Mouse (Mus musculus) adrenal gland, adult 2 months (tissue): ENCODE results near the gene Lypd5. TPM values are rescaled to one million over a fixed set of nuclear protein-coding genes. Genes with fewer than 3 reads are reported as not detected.
A peak's percentile ranks its signal among the peaks of the same experiment; 100 is the strongest.
"Not testable (repeated sequence)": the region's sequence is repeated elsewhere in the genome, so short reads cannot be mapped to it uniquely, and the experiment has no call there.

Experiments used
- DNase-seq: peaks from one replicate; pipeline ENCODE4 v3.0.0; 2021
- microRNA-seq, 2 experiments: library from miRNA; unstranded; fragments of <30 nt; microRNA quantifications; one replicate each; pipeline ENCODE4 v1.2.0; 2021
- polyA plus RNA-seq: library from polyadenylated mRNA; depleted of rRNA; stranded (reverse); fragments of >200 nt; gene quantifications from 2 replicates; pipeline ENCODE4 v1.2.3, GENCODE M21; 2012; rRNA removed
- total RNA-seq, 2 experiments: library from RNA; stranded (reverse); gene quantifications; 2 replicates each; pipeline ENCODE4 v1.2.3; 2021

Gene Lypd5
- total and polyA plus RNA-seq, 3 experiments = not detected

DNA sequence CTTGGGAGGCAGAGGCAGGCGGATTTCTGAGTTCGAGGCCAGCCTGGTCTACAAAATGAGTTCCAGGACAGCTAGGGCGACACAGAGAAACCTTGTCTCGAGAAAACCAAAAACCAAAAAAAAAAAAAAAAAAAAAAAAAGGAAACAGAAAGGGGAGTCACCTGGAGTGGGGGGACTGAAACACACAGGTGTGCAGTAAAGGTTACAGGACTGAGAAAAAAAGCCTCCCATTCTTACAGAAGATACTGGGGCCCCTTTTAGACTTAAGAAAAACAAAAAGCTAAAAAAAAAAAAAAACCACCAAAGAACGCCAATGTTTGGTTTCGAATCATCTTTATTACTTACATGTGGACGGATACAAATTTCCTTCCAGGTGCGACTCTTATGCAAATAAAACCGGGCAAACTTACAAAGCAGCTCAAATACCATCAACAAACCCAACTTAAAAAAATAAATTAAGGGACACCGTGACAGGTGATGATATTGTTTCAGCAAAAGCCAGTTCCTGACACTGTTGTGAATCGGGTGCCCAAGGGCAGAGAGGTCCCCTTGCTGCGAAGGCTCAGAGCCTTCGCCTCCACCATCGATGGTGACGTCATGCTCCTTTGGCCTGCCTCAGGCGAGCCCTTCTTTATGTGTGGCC is 33.9 kb downstream of the Lypd5 start:
- no peak for DNase-seq

DNA sequence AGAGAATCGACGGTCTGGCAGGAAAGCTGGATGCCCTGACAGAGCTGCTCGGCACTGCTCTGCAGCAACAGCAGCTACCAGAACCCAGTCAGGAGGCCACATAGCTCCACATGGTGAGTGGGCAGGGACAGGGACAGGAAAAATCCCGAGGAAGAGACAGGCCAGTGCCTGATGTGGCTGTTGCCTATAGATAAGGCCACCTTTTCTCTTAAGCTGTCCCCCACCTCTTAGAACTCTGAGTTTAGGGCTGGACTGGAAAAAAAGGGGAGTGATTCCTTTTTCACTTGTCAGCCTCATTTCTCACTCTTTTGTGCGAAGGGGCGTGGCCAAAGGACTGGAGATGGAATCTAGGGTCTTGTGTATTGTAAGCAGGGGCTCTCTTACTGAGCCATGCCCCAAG is 35.1 kb downstream of the Lypd5 start:
- no peak for DNase-seq

- peak; percentile 74 for DNase-seq
Observed at GRCm38 (mm10) chr7:24384827-24385226, 35.8 kb downstream of the Lypd5 start.

GRCm38 (mm10) chr7:24387059-24387556 is 38.1 kb downstream of the Lypd5 start:
- DNase-seq = peak; percentile 96

DNA sequence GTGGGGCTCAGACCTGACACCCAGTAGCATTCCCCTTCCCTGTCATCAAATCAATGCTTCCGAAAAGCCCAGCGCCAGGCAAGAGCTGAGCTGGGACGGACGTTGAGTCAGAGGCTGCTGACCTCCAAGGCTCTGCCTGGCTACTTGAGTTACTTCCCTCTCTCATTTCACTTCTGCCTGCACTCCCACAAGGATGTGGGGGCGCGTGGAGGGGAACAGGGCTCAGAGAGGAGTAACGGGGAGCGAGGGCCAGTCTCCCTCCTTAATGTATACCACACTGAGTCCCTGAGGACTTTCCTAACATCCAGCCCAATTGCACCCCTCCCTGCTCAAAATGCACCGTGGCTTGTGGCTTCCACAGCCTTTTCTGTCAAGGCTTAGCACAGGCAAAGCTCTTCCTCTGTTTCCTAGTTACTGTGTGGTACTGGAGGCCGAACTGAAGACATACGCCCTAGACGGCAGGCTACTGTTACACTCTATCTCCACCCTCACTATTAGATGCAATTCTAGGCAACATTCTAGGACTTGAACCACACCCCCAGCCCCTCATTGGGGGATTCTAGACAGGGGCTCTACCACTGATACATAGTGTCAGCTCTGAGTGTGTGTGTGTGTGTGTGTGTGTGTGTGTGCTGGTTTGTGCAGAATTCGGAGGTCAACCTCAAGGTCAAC is 40.7 kb downstream of the Lypd5 start:
- peak; percentile 61 for DNase-seq

GRCm38 (mm10) chr7:24390512-24390911 is 41.5 kb downstream of the Lypd5 start:
- DNase-seq = no peak

GRCm38 (mm10) chr7:24391077-24391476 is 42.1 kb downstream of the Lypd5 start:
- DNase-seq = peak; percentile 45

- DNase-seq = no peak
Observed at GRCm38 (mm10) chr7:24391687-24392086, 42.7 kb downstream of the Lypd5 start.

- DNase-seq = no peak
Observed at GRCm38 (mm10) chr7:24394054-24394453, 45.1 kb downstream of the Lypd5 start.

GRCm38 (mm10) chr7:24394475-24395161 is 45.6 kb downstream of the Lypd5 start:
- DNase-seq = no peak

DNA sequence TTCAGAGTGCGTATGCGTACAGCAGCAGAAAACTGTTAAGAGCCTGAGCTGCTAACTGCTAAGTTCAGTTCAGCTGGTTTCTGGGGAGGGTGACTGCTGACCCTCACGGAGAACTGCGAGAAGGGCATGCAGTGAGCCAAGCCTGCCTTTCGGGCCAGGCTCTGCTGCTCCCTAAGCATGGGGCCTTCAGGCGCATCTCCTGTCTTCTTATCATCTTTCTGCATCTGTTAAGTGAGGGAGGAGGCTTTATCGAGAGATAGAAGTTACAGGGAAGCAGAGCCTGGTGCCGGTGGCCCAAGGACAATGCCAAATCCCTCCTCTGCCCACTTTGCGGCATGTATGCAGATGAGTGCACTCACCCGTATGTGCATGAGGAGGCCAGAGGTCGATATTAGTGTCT is 47.8 kb downstream of the Lypd5 start:
- DNase-seq = no peak

GRCm38 (mm10) chr7:24398364-24398913 is 49.4 kb downstream of the Lypd5 start:
- DNase-seq = no peak

GRCm38 (mm10) chr7:24399256-24400081 is 50.5 kb downstream of the Lypd5 start, which contains the start of gene Smg9:
Smg9 (plus strand) TSS chr7:24399619.
- DNase-seq = peak; percentile 99

DNA sequence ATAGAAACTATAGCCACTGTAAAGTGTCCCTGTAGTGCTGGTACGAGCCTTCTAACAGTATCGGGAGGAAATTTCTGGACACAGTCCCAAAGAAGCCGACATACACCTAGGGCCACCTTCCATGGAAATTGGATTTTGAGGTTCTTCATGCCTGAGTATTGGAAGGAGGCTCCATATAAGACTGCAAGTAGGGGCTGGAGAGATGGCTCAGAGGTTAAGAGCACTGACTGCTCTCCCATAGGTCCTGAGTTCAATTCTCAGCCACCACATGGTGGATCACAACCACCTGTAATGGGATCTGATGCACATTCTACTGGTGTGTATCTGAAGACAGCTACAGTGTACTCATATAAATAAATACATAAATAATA is 51.1 kb downstream of the Lypd5 start:
- no peak for DNase-seq

- not testable (repeated sequence) for DNase-seq
Observed at GRCm38 (mm10) chr7:24400489-24400888, 51.5 kb downstream of the Lypd5 start.

GRCm38 (mm10) chr7:24402851-24403250 is 53.9 kb downstream of the Lypd5 start:
- no peak for DNase-seq

Small RNA genes lying within 50 kb of the gene (microRNA-seq; reads per million reads assigned to microRNA genes)
- 0 reads per million in 2 experiments for gene Gm27592

Other genes with a start within 250 kb of the Lypd5 start
- 1 to 10 TPM; 3.1 to 4.1 TPM for gene Zfp112, start 236.9 kb upstream of the Lypd5 start, total RNA-seq
- 1.8 and 2.2 TPM in 2 replicates for gene Zfp112, start 236.9 kb upstream of the Lypd5 start, polyA plus RNA-seq
- 1 to 10 TPM; 9.4 to 9.7 TPM for gene Zfp235, start 215.0 kb upstream of the Lypd5 start, total RNA-seq
- gene Zfp235, start 215.0 kb upstream of the Lypd5 start, polyA plus RNA-seq = 2.6 and 4.2 TPM in 2 replicates
- gene Zfp114, start 174.1 kb upstream of the Lypd5 start, total RNA-seq = under 1 TPM; 0.37 to 0.38 TPM
- 0.04 and 0.08 TPM in 2 replicates for gene Zfp114, start 174.1 kb upstream of the Lypd5 start, polyA plus RNA-seq
- 1 to 10 TPM; 6.6 to 9.4 TPM for gene Zfp111, start 137.8 kb upstream of the Lypd5 start, total RNA-seq
- gene Zfp111, start 137.8 kb upstream of the Lypd5 start, polyA plus RNA-seq = 0.58 and 0.70 TPM in 2 replicates
- gene Zfp109, start 111.6 kb upstream of the Lypd5 start, total RNA-seq = 1 to 10 TPM; 4.1 to 4.3 TPM
- 0.54 and 0.65 TPM in 2 replicates for gene Zfp109, start 111.6 kb upstream of the Lypd5 start, polyA plus RNA-seq
- 1 to 10 TPM; 2.2 to 3.7 TPM for gene Zfp108, start 94.4 kb upstream of the Lypd5 start, total RNA-seq
- gene Zfp108, start 94.4 kb upstream of the Lypd5 start, polyA plus RNA-seq = 0.35 and 0.44 TPM in 2 replicates
- 1 to 10 TPM; 4.1 to 4.3 TPM for gene Zfp93, start 78.8 kb upstream of the Lypd5 start, total RNA-seq
- gene Zfp93, start 78.8 kb upstream of the Lypd5 start, polyA plus RNA-seq = 1.1 and 1.3 TPM in 2 replicates
- 1 to 10 TPM; 7.0 to 9.6 TPM for gene Zfp61, start 48.0 kb upstream of the Lypd5 start, total RNA-seq
- 2.0 and 2.6 TPM in 2 replicates for gene Zfp61, start 48.0 kb upstream of the Lypd5 start, polyA plus RNA-seq
- 1 to 10 TPM; 3.1 to 5.5 TPM for gene Zfp94, start 32.5 kb upstream of the Lypd5 start, total RNA-seq
- gene Zfp94, start 32.5 kb upstream of the Lypd5 start, polyA plus RNA-seq = 4.3 and 4.6 TPM in 2 replicates
- gene Tescl, start 15.3 kb upstream of the Lypd5 start, total RNA-seq = 1 to 10 TPM in 1 of 2 experiments, under 1 TPM in 1; 0.58 to 1.2 TPM
- 1.2 and 1.8 TPM in 2 replicates for gene Tescl, start 15.3 kb upstream of the Lypd5 start, polyA plus RNA-seq
- gene Kcnn4, start 21.1 kb downstream of the Lypd5 start, total RNA-seq = under 1 TPM; 0.37 to 0.97 TPM
- 2.1 and 3.0 TPM in 2 replicates for gene Kcnn4, start 21.1 kb downstream of the Lypd5 start, polyA plus RNA-seq
- 10 to 100 TPM; 19.7 to 20.2 TPM for gene Smg9, start 50.4 kb downstream of the Lypd5 start, total RNA-seq
- 45.8 and 46.0 TPM in 2 replicates for gene Smg9, start 50.4 kb downstream of the Lypd5 start, polyA plus RNA-seq
- gene Irgc1, start 103.1 kb downstream of the Lypd5 start, total RNA-seq = not detected
- gene Irgc1, start 103.1 kb downstream of the Lypd5 start, polyA plus RNA-seq = 0.19 TPM in 1 of 2 replicates, not detected in the other
- 10 to 100 TPM in 1 of 2 experiments, 1 to 10 TPM in 1; 9.5 to 10.8 TPM for gene Plaur, start 113.3 kb downstream of the Lypd5 start, total RNA-seq
- gene Plaur, start 113.3 kb downstream of the Lypd5 start, polyA plus RNA-seq = 15.5 and 18.0 TPM in 2 replicates
- gene Cadm4, start 132.8 kb downstream of the Lypd5 start, total RNA-seq = 1 to 10 TPM; 1.7 to 4.7 TPM
- gene Cadm4, start 132.8 kb downstream of the Lypd5 start, polyA plus RNA-seq = 6.6 and 7.5 TPM in 2 replicates
- 1 to 10 TPM; 4.2 to 7.2 TPM for gene Zfp428, start 157.8 kb downstream of the Lypd5 start, total RNA-seq
- 32.1 and 38.3 TPM in 2 replicates for gene Zfp428, start 157.8 kb downstream of the Lypd5 start, polyA plus RNA-seq
- not detected for gene AC161166.1, start 163.3 kb downstream of the Lypd5 start, total RNA-seq
- gene AC161166.1, start 163.3 kb downstream of the Lypd5 start, polyA plus RNA-seq = not detected in 2 replicates
- 10 to 100 TPM; 21.2 to 23.7 TPM for gene Irgq, start 181.5 kb downstream of the Lypd5 start, total RNA-seq
- gene Irgq, start 181.5 kb downstream of the Lypd5 start, polyA plus RNA-seq = 20.8 and 23.5 TPM in 2 replicates
- gene Pinlyp, start 196.9 kb downstream of the Lypd5 start, total RNA-seq = not detected
- gene Pinlyp, start 196.9 kb downstream of the Lypd5 start, polyA plus RNA-seq = not detected in 2 replicates
- 10 to 100 TPM; 34.7 to 36.8 TPM for gene Xrcc1, start 197.1 kb downstream of the Lypd5 start, total RNA-seq
- 61.2 TPM in 2 replicates for gene Xrcc1, start 197.1 kb downstream of the Lypd5 start, polyA plus RNA-seq
- 10 to 100 TPM; 34.8 to 37.5 TPM for gene Ethe1, start 238.3 kb downstream of the Lypd5 start, total RNA-seq
- 32.1 and 33.8 TPM in 2 replicates for gene Ethe1, start 238.3 kb downstream of the Lypd5 start, polyA plus RNA-seq
- gene Zfp575, start 238.4 kb downstream of the Lypd5 start, total RNA-seq = under 1 TPM; 0.29 to 0.45 TPM
- gene Zfp575, start 238.4 kb downstream of the Lypd5 start, polyA plus RNA-seq = 0.36 and 0.62 TPM in 2 replicates